Mouse (Mus musculus) embryonic fibroblast, embryonic 13.5 days (primary cell): Measurements from ENCODE around the gene Vipr2. TPM values are rescaled to one million over a fixed set of nuclear protein-coding genes. Genes with fewer than 3 reads are reported as not detected.
A peak's percentile ranks its signal among the peaks of the same experiment; 100 is the strongest.

ENCODE experiments used
- H3K27ac ChIP-seq: 2 replicates; pipeline ENCODE4 v1.5.1; 2012; ENCODE audit warnings: low read length, control low read depth, inconsistent platforms; ENCODE audit not compliant: insufficient read depth
- H3K4me1 ChIP-seq: 2 replicates; pipeline ENCODE4 v1.6.1; 2011; ENCODE audit warnings: low read length; ENCODE audit not compliant: control insufficient read depth, insufficient read depth
- H3K4me3 ChIP-seq: 2 replicates; pipeline ENCODE4 v1.5.1; 2011; ENCODE audit warnings: mild to moderate bottlenecking, control low read depth, low read length; ENCODE audit not compliant: insufficient read depth
- CTCF ChIP-seq: IDR thresholded peaks from 2 replicates; pipeline ENCODE4 v1.5.1; 2011; ENCODE audit warnings: mild to moderate bottlenecking, control low read depth, low read length, moderate library complexity, borderline replicate concordance; ENCODE audit not compliant: insufficient read depth
- POLR2A ChIP-seq: IDR thresholded peaks from 2 replicates; pipeline ENCODE4 v1.6.1; 2011; ENCODE audit warnings: low read depth, mild to moderate bottlenecking, control low read depth, low read length, moderate library complexity
- polyA plus RNA-seq: library from polyadenylated mRNA; stranded (reverse); fragments of >200 nt; gene quantifications from 2 replicates; pipeline ENCODE4 v1.2.4, GENCODE M21; 2011; ENCODE audit warnings: low read depth; ENCODE audit not compliant: missing spikeins, insufficient read length

Gene Vipr2
- polyA plus RNA-seq: 0.43 and 0.51 TPM in 2 replicates

GRCm38 (mm10) chr12:116077074-116077854 lies at the start of gene Vipr2:
Gene Vipr2 (plus strand): TSS chr12:116077726.
- no peak for TF ChIP-seq CTCF
- no peak for TF ChIP-seq POLR2A
- H3K27ac ChIP-seq: no peak within 1 kb of the TSS
- peak within 1 kb of the TSS; percentile 36 for H3K4me3 ChIP-seq
- no peaks in the 10 kb centered on the region for H3K4me1 ChIP-seq

DNA sequence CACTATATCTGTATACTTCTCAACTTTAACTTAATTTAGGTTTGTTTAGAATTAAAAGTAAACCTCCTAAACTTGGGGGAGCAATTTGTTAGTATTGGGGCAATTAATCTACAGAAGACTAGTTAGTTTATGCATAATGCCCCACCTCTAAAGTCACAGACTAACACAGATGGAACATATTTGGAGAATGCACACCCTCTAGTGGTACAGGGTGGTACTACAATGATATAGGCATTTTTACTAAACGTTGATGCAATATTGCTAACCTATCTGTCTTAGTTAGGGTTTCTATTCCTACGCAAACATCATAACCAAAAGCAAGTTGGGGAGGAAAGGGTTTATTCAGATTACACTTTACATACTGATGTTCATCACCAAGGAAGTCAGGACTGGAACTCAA lies 49.4 kb upstream of the Vipr2 start:
- Histone ChIP-seq H3K4me3 (no peak overlapping the region), H3K27ac (no peak overlapping the region), H3K4me1 (no peaks in the 10 kb centered on the region)
- no peak for TF ChIP-seq CTCF
- no peak for TF ChIP-seq POLR2A

- H3K4me1 ChIP-seq: no peaks in the 10 kb centered on the region
- H3K4me3 ChIP-seq: no peak overlapping the region
- TF ChIP-seq POLR2A (no peak), CTCF (no peak)
- no peak overlapping the region for H3K27ac ChIP-seq
Measured at GRCm38 (mm10) chr12:116035346-116035745, 42.2 kb upstream of the Vipr2 start.

- Histone ChIP-seq H3K4me3 (no peak overlapping the region), H3K27ac (no peak overlapping the region), H3K4me1 (peaks cover 4% of the 10 kb centered on the region; the same call in 1 of the 2 replicates)
- TF ChIP-seq CTCF: no peak
- no peak for TF ChIP-seq POLR2A
Measured at GRCm38 (mm10) chr12:116044785-116045184, 32.7 kb upstream of the Vipr2 start.

DNA sequence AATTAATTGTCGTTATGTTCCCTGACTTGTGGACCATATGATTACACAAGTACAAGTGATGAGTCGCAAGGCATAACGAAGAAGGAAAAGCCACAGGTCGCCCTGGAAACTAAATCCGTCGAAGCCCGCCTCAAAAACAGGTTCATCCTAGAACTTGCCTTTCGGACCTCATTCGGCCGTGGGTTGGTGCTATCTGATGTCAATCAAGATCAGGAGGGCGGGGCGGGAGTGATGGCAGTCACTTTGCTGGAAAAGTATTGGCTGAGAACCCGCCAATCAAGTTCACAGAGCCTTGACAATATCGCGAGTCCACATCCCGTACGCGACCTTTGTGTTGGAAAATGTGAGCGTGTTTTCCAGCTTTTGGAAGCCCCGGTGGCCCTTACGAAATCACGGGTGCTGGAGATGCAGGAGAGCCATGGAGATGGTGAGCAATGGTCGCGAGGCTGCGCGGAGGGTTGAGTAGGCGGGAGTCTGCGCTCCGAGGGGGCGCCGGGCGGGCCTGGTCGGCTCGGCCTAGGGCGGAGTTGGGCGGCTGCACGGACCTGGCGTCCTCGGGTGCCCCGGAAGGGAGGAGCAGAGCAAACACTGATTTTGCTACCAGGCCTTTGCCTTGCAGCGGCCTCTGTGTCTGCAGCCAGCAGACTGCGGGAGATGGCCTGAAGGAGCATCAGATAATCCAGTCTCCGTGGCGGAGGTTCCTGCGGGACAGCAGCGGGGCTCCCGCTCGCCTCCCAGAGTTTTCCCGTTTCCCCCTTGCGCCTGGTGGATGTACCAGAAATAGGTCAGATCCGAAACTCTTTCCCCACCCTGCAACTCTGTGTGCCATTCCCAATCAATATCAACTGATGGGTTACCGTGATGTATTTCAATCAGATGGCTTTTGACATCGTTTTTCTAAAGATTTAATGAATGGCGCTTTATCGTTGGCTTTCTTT lies 29.8 kb upstream of the Vipr2 start, which contains the start of gene Zfp386:
Gene Zfp386 (plus strand): TSS at position 285 of the 938 bp plus-strand sequence.
- Histone ChIP-seq H3K4me1 (peaks cover 4% of the 10 kb centered on the region; the same call in 1 of the 2 replicates), H3K27ac (peak within 1 kb of the TSS; percentile 91), H3K4me3 (peak within 1 kb of the TSS; percentile 64)
- TF ChIP-seq CTCF (no peak), POLR2A (peak; percentile 64)

DNA sequence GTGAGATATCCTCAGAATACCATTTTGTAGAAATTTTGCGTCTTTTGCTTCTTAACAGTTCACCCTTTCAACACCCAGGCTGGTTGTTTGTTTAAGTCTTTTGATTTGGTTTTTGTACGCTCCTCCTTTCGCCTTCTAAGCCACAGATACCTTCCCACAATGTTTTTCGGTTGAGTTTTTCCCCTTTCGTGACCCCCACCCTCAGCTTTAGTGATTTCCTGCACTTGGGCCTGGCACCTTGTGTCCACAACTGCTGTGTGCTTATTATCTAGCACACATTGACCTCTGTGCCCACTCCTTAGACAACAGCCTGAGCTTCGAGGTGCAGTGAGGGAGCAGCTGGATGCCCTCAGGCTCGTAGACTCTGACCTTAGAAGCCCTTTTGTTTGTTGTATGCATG lies 28.8 kb upstream of the Vipr2 start:
- Histone ChIP-seq H3K4me1 (peaks cover 4% of the 10 kb centered on the region; the same call in 1 of the 2 replicates), H3K27ac (no peak overlapping the region), H3K4me3 (peak overlapping the region; percentile 64)
- no peak for TF ChIP-seq CTCF
- TF ChIP-seq POLR2A: no peak

DNA sequence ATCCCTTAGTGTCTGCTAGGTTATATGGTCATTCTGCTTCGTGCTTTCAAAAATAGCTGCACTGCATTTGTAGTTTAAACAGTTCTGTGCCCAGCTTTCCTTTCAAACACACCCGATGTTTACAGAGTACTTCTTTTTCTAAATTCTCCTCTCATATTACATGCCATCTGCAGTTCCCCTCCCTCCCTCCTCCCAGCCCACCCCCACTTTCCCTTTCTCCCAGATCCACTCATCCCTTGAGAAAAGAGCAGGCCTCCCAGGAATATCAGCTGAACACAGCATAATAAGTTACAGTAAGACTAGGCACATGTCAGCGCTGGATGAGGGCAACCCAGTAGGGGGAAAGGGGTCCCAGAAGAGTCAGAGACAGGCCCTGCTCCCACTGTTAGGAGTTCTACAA lies 28.3 kb upstream of the Vipr2 start:
- Histone ChIP-seq H3K27ac (no peak overlapping the region), H3K4me1 (peaks cover 4% of the 10 kb centered on the region; the same call in 1 of the 2 replicates), H3K4me3 (peak overlapping the region; percentile 64)
- TF ChIP-seq POLR2A: no peak
- no peak for TF ChIP-seq CTCF

GRCm38 (mm10) chr12:116049701-116050100 lies 27.8 kb upstream of the Vipr2 start:
- no peak for TF ChIP-seq CTCF
- no peak for TF ChIP-seq POLR2A
- no peak overlapping the region for H3K4me3 ChIP-seq
- peaks cover 4% of the 10 kb centered on the region; the same call in 1 of the 2 replicates for H3K4me1 ChIP-seq
- no peak overlapping the region for H3K27ac ChIP-seq

GRCm38 (mm10) chr12:116054342-116054741 lies 23.2 kb upstream of the Vipr2 start:
- Histone ChIP-seq H3K4me3 (no peak overlapping the region), H3K27ac (no peak overlapping the region), H3K4me1 (no peaks in the 10 kb centered on the region)
- TF ChIP-seq POLR2A (no peak), CTCF (no peak)
